Mouse (Mus musculus): ENCODE results near the gene Asic5. TPM values are rescaled to one million over a fixed set of nuclear protein-coding genes. Genes with fewer than 3 reads are reported as not detected.
A peak's percentile ranks its signal among the peaks of the same experiment; 100 is the strongest.

Asic5 gene
- polyA plus RNA-seq, 1 experiment from 2014 or later, result 0.70 TPM

- no peaks in the 10 kb centered on the region for H3K4me1 ChIP-seq (replicated peaks; ENCODE audit: control insufficient read depth, insufficient read depth)
- no peak overlapping the region for H3K4me2 ChIP-seq (replicated peaks; ENCODE audit: low read depth)
- no peaks in the 10 kb centered on the region for H3K36me3 ChIP-seq (ENCODE audit: control insufficient read depth, insufficient read depth, low read length)
- peak; percentile 49; the same call in 1 of the 2 replicates for ATAC-seq (ENCODE audit: low FRiP score, low TSS enrichment)
- H3K9ac ChIP-seq (ENCODE audit: low read length), result no peak overlapping the region
- WGBS, result 31% methylated on average over 4 of the region's 4 CpGs
- H3K27me3 ChIP-seq (ENCODE audit: control insufficient read depth, insufficient read depth, low read length), result no peaks in the 10 kb centered on the region
- no peak overlapping the region for H3K27ac ChIP-seq (replicated peaks)
- DNase-seq (ENCODE audit: low spot score), result no peak
- H3K4me3 ChIP-seq (ENCODE audit: low read depth, low read length), result no peak overlapping the region
- H3K9me3 ChIP-seq (ENCODE audit: control insufficient read depth, low read length), result no peaks in the 10 kb centered on the region
- TF ChIP-seq CTCF (IDR thresholded peaks at IDR 0.05; ENCODE audit: low read depth), result no peak
- no peak for TF ChIP-seq EP300 (optimal IDR thresholded peaks at IDR 0.05)
Measured at GRCm38 (mm10) chr3:81975607-81976006, 6.5 kb upstream of the Asic5 start.

- Histone ChIP-seq H3K27me3 (ENCODE audit: control insufficient read depth, insufficient read depth, low read length) (no peaks in the 10 kb centered on the region), H3K9ac (ENCODE audit: low read length) (no peak within 1 kb of the TSS), H3K4me1 (replicated peaks; ENCODE audit: control insufficient read depth, insufficient read depth) (no peaks in the 10 kb centered on the region), H3K36me3 (ENCODE audit: control insufficient read depth, insufficient read depth, low read length) (no peaks in the 10 kb centered on the region), H3K4me2 (replicated peaks; ENCODE audit: low read depth) (no peak within 1 kb of the TSS), H3K4me3 (ENCODE audit: low read depth, low read length) (no peak within 1 kb of the TSS), H3K9me3 (ENCODE audit: control insufficient read depth, low read length) (no peaks in the 10 kb centered on the region), H3K27ac (replicated peaks) (no peak within 1 kb of the TSS)
- DNase-seq (ENCODE audit: low spot score), result no peak
- ATAC-seq (ENCODE audit: low FRiP score, low TSS enrichment), result no peak
- no peak for TF ChIP-seq CTCF (IDR thresholded peaks at IDR 0.05; ENCODE audit: low read depth)
- no peak for TF ChIP-seq EP300 (optimal IDR thresholded peaks at IDR 0.05)
Measured at GRCm38 (mm10) chr3:81976102-81976501, 6.0 kb upstream of the Asic5 start, which contains the start of gene Tdo2. Gene Tdo2, minus strand, starts transcription at chr3:81976202.

- WGBS, result 73% methylated on average over 5 of the region's 5 CpGs
- H3K4me2 ChIP-seq (replicated peaks; ENCODE audit: low read depth), result no peak overlapping the region
Measured at GRCm38 (mm10) chr3:81981576-81981975, 514 bp upstream of the Asic5 start.

GRCm38 (mm10) chr3:81983120-81983895 lies 1.2 kb downstream of the Asic5 start:
- no peak for TF ChIP-seq CTCF (IDR thresholded peaks at IDR 0.05; ENCODE audit: low read depth)
- no peak for TF ChIP-seq EP300 (optimal IDR thresholded peaks at IDR 0.05)
- DNase-seq (ENCODE audit: low spot score) (peak; percentile 25), ATAC-seq (ENCODE audit: low FRiP score, low TSS enrichment) (peak; percentile 84)
- H3K4me1 ChIP-seq (replicated peaks; ENCODE audit: control insufficient read depth, insufficient read depth), result no peaks in the 10 kb centered on the region
- no peaks in the 10 kb centered on the region for H3K36me3 ChIP-seq (ENCODE audit: control insufficient read depth, insufficient read depth, low read length)
- no peaks in the 10 kb centered on the region for H3K9me3 ChIP-seq (ENCODE audit: control insufficient read depth, low read length)
- no peak overlapping the region for H3K4me3 ChIP-seq (ENCODE audit: low read depth, low read length)
- no peak overlapping the region for H3K9ac ChIP-seq (ENCODE audit: low read length)
- no peaks in the 10 kb centered on the region for H3K27me3 ChIP-seq (ENCODE audit: control insufficient read depth, insufficient read depth, low read length)
- H3K27ac ChIP-seq (replicated peaks), result no peak overlapping the region
- 57% methylated on average over 8 of the region's 8 CpGs for WGBS
- no peak overlapping the region for H3K4me2 ChIP-seq (replicated peaks; ENCODE audit: low read depth)

More at GRCm38 (mm10) chr3:81981576-81981975, 514 bp upstream of the Asic5 start:
- no peaks in the 10 kb centered on the region for H3K36me3 ChIP-seq (ENCODE audit: control insufficient read depth, insufficient read depth, low read length)
- H3K4me1 ChIP-seq (replicated peaks; ENCODE audit: control insufficient read depth, insufficient read depth), result no peaks in the 10 kb centered on the region
- TF ChIP-seq EP300 (optimal IDR thresholded peaks at IDR 0.05), result no peak
- TF ChIP-seq CTCF (IDR thresholded peaks at IDR 0.05; ENCODE audit: low read depth), result no peak
- H3K9me3 ChIP-seq (ENCODE audit: control insufficient read depth, low read length), result no peaks in the 10 kb centered on the region
- no peak overlapping the region for H3K9ac ChIP-seq (ENCODE audit: low read length)
- no peaks in the 10 kb centered on the region for H3K27me3 ChIP-seq (ENCODE audit: control insufficient read depth, insufficient read depth, low read length)
- DNase-seq (ENCODE audit: low spot score), result no peak
- H3K4me3 ChIP-seq (ENCODE audit: low read depth, low read length), result no peak overlapping the region
- no peak overlapping the region for H3K27ac ChIP-seq (replicated peaks)
- no peak for ATAC-seq (ENCODE audit: low FRiP score, low TSS enrichment)

- Histone ChIP-seq H3K9me3 (ENCODE audit: control insufficient read depth, low read length) (no peaks in the 10 kb centered on the region), H3K9ac (ENCODE audit: low read length) (no peak overlapping the region), H3K4me1 (replicated peaks; ENCODE audit: control insufficient read depth, insufficient read depth) (no peaks in the 10 kb centered on the region), H3K4me3 (ENCODE audit: low read depth, low read length) (no peak overlapping the region), H3K27ac (replicated peaks) (no peak overlapping the region), H3K36me3 (ENCODE audit: control insufficient read depth, insufficient read depth, low read length) (no peaks in the 10 kb centered on the region), H3K4me2 (replicated peaks; ENCODE audit: low read depth) (no peak overlapping the region), H3K27me3 (ENCODE audit: control insufficient read depth, insufficient read depth, low read length) (no peaks in the 10 kb centered on the region)
- no peak for TF ChIP-seq CTCF (IDR thresholded peaks at IDR 0.05; ENCODE audit: low read depth)
- no peak for TF ChIP-seq EP300 (optimal IDR thresholded peaks at IDR 0.05)
- DNase-seq (ENCODE audit: low spot score) (no peak), ATAC-seq (ENCODE audit: low FRiP score, low TSS enrichment) (no peak)
- 50% methylated on average over 1 of the region's 1 CpGs for WGBS
Measured at GRCm38 (mm10) chr3:81985100-81985499, 3.0 kb downstream of the Asic5 start.

- ATAC-seq (ENCODE audit: low FRiP score, low TSS enrichment) (no peak), DNase-seq (ENCODE audit: low spot score) (no peak)
- WGBS, result 77% methylated on average over 2 of the region's 2 CpGs
- H3K9me3 ChIP-seq (ENCODE audit: control insufficient read depth, low read length), result no peaks in the 10 kb centered on the region
- no peak overlapping the region for H3K4me2 ChIP-seq (replicated peaks; ENCODE audit: low read depth)
- TF ChIP-seq EP300 (optimal IDR thresholded peaks at IDR 0.05) (no peak), CTCF (IDR thresholded peaks at IDR 0.05; ENCODE audit: low read depth) (no peak)
- H3K4me1 ChIP-seq (replicated peaks; ENCODE audit: control insufficient read depth, insufficient read depth), result no peaks in the 10 kb centered on the region
- H3K36me3 ChIP-seq (ENCODE audit: control insufficient read depth, insufficient read depth, low read length), result no peaks in the 10 kb centered on the region
- H3K27me3 ChIP-seq (ENCODE audit: control insufficient read depth, insufficient read depth, low read length), result no peaks in the 10 kb centered on the region
- H3K9ac ChIP-seq (ENCODE audit: low read length), result no peak overlapping the region
- no peak overlapping the region for H3K27ac ChIP-seq (replicated peaks)
- H3K4me3 ChIP-seq (ENCODE audit: low read depth, low read length), result no peak overlapping the region
Measured at GRCm38 (mm10) chr3:81986103-81986502, 4.0 kb downstream of the Asic5 start.

Measured in stomach, postnatal 0 days (tissue).